Mouse (Mus musculus) hindbrain, embryonic 14.5 days (tissue): ENCODE measurements at regions not wholly inside any gene's neighbourhood (a gene's known extent, or its start where the extent isn't known, plus 50 kb on each side); places are given as distances from the start of the nearest gene placed in this dataset.

ENCODE experiments used
- ATAC-seq: fragments of 200-750 bp; cut with Nextera tagmentation; 2 replicates; pipeline ENCODE4 v1.8.0; 2017; ENCODE audit warnings: moderate number of reproducible peaks, mild to moderate bottlenecking, moderate TSS enrichment, moderate library complexity; ENCODE audit not compliant: low FRiP score
- DNase-seq: peaks from one replicate; pipeline ENCODE4 v3.0.0-alpha.2; 2015; ENCODE audit warnings: low spot score
- H3K27ac ChIP-seq: fragments of 300-500 bp; sonication (generic); 2 replicates; pipeline ENCODE4 v1.5.1; 2014; ENCODE audit warnings: mild to moderate bottlenecking, moderate library complexity
- H3K27me3 ChIP-seq: fragments of 300-500 bp; sonication (generic); 2 replicates; pipeline ENCODE4 v1.6.1; 2014; ENCODE audit warnings: mild to moderate bottlenecking, low read length, mixed read lengths; ENCODE audit not compliant: control insufficient read depth, insufficient read depth
- H3K36me3 ChIP-seq: fragments of 300-500 bp; sonication (generic); replicated peaks from 2 replicates; pipeline ENCODE4 v1.6.1; 2014; ENCODE audit not compliant: control insufficient read depth, insufficient read depth
- H3K4me1 ChIP-seq: fragments of 300-500 bp; sonication (generic); replicated peaks from 2 replicates; pipeline ENCODE4 v1.6.1; 2014; ENCODE audit warnings: antibody characterized with exemption, low read length, mixed read lengths; ENCODE audit not compliant: control insufficient read depth, insufficient read depth
- H3K4me2 ChIP-seq: fragments of 300-500 bp; sonication (generic); replicated peaks from 2 replicates; pipeline ENCODE4 v1.6.1; 2014; ENCODE audit warnings: mild to moderate bottlenecking, moderate library complexity
- H3K4me3 ChIP-seq: fragments of 300-500 bp; sonication (generic); replicated peaks from 2 replicates; pipeline ENCODE4 v1.5.1; 2014; ENCODE audit warnings: mild to moderate bottlenecking, low read length
- H3K9ac ChIP-seq: fragments of 300-500 bp; sonication (generic); 2 replicates; pipeline ENCODE4 v1.6.1; 2014
- H3K9me3 ChIP-seq: fragments of 300-500 bp; sonication (generic); 2 replicates; pipeline ENCODE4 v1.6.1; 2016; ENCODE audit warnings: low read length; ENCODE audit not compliant: control insufficient read depth
- WGBS: fragments of 180-500 bp; shearing (Covaris S2); extraction: QIAGEN DNeasy Blood & Tissue Kit; methylation state at CpG from one replicate; pipeline ENCODE4 v1.1.7; 2014; 5-methylcytosine and 5-hydroxymethylcytosine counted together

DNA sequence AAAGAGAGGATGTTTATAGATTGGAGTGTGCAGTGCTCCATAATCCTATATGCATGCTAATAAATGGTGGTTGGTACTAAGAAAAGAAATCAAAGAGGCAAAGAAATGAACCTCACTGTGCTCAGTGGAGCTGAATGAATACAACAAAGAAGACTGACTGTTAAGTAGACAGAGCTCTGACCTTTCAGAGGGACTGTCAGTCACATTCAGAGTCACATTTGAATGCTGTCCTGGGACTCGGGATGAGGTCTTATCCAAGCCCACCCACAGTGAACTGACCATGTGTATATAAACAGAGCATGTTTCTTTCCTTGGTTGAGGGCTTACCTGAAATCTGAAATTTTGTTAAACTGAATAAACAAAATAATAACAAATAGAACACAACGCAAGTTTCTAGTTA lies 1473.3 kb downstream of the Cdh8 start:
- 34% methylated on average over 2 of the region's 2 CpGs for WGBS
- H3K27ac ChIP-seq, result no peak overlapping the region
- no peak for ATAC-seq
- H3K27me3 ChIP-seq, result no peaks in the 10 kb centered on the region
- H3K4me3 ChIP-seq, result no peak overlapping the region
- no peaks in the 10 kb centered on the region for H3K36me3 ChIP-seq
- no peak overlapping the region for H3K9ac ChIP-seq
- no peaks in the 10 kb centered on the region for H3K4me1 ChIP-seq
- DNase-seq, result no peak
- H3K9me3 ChIP-seq, result no peaks in the 10 kb centered on the region
- no peak overlapping the region for H3K4me2 ChIP-seq

DNA sequence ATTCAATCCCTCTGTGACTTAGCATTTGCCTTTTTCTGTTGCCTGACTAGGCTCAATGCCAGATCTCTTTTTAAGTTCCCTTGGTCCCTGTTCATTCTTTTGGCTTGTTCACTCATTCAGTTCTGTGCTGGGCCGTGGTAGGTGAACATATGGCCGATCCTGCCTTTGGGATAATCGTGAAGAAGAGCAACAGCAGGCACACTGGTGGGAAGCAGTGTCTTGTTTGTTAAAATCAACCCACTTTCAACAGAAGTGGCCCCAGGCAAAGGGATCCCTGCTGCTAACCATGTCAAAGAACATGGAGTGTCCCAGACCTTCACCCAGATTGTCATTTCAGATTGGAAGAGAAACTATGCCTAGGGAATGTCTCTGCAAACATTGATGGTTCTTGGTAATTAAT lies 1479.4 kb downstream of the Cdh8 start:
- 67% methylated on average over 3 of the region's 3 CpGs for WGBS
- no peaks in the 10 kb centered on the region for H3K4me1 ChIP-seq
- H3K27me3 ChIP-seq, result no peaks in the 10 kb centered on the region
- peak; percentile 44 for DNase-seq
- H3K9me3 ChIP-seq, result no peaks in the 10 kb centered on the region
- no peak overlapping the region for H3K4me3 ChIP-seq
- no peak overlapping the region for H3K9ac ChIP-seq
- no peak overlapping the region for H3K4me2 ChIP-seq
- no peaks in the 10 kb centered on the region for H3K36me3 ChIP-seq
- ATAC-seq, result peak; percentile 48; the same call in 1 of the 2 replicates
- H3K27ac ChIP-seq, result no peak overlapping the region
